Mouse (Mus musculus) spleen, embryonic (tissue): Measurements from ENCODE around the gene Ttc7b.

Experiments used
- CTCF ChIA-PET: fragments of 350-600 bp; sonication (Branson Sonifier 250); formaldehyde crosslinking; loops from one replicate; lab custom pipeline; 2022; lab: Charles Lee

Gene Ttc7b

GRCm38 (mm10) chr12:100313209-100313608 is 207.4 kb downstream of the Ttc7b start:
- CTCF ChIA-PET: interaction anchor here (0.5 to 0.6 kb wide), 2 partner anchors 12 to 73 kb away, joined by 3 to 5 read pairs; no protein-coding TSS in a partner anchor

DNA sequence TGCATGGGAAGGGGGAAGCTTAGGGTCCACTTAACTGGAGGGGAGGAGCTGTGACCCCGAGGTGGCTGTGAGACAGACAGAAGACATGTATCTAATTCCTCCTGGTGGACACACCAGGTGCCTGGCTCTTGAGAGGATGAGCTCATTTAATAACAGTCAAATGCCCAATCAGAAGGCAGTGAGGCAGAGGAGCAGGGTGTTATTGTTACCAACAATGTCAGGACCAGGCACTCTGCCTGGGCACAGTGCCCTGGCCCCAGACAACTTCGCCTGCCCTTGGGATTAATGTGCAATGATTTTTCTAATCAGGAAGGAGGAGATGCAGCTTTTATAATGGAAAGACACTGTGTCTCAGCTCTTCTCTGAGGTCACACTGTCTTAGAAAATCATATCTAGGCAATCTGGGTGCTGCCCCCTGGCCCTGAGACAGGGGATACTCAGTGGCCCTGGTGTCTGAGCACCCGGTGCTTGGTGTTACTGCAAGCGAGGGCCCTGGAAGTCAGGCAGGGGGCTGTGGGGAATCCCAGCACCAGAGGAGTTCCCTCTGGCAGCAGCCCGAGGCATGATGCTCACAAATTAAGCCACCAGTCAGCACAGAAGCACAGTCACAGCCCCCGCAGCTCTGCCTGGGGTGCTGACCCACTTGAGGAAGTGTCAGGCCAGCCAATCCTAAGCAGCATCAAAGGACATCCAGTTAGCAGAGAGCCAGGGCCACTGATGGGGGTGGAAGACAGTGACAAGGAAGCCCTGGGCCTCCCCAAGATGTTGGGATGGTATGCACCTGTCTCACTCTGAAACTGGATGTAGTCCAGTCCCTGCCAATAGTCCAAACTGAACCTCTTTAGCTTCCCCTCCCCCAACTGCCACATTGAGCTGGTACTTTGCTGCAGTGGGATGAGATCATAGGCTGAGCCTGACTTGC is 209.9 kb downstream of the Ttc7b start:
- CTCF ChIA-PET: no interaction called here

GRCm38 (mm10) chr12:100309201-100309600 is 211.4 kb downstream of the Ttc7b start:
- CTCF ChIA-PET: no interaction called here

DNA sequence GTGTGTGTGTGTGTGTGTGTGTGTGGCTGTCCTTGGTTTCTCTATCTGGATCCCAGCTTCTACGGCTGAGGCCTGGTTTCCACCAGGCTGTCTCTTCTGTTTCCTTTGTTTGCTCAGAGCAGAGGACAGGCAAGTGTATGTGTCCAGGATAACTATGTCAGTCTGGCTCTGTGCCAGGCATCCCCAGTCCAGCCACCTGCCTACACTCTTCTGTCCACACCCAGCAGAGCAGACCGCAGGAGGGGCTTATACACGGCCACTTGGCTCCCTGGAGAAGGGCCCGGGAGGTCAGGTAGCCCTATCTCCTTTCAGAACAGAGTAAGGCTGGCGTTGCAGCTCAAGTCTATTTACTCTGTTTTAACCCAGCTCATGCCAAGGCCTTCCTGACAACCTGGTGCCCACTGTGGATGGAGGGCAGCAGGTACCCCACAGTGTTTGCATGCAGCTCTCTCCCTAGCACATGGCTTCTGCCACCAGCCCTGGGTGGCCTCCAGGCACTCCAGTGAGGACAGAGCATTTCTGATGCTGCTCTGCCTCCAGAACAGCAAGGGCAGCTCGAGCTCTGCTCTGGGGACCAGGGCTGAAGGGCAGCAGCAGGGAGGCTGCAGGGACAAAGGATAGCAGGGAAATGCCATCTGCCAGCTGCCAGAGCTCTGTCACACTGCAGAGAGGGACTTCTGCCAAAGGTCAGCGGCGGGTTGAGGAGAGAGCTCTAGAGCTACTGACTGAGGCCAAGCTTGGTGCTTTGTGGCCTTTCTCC is 212.9 kb downstream of the Ttc7b start:
- CTCF ChIA-PET: no interaction called here

- CTCF ChIA-PET: no interaction called here
These were observed 214.3 kb downstream of the Ttc7b start for GRCm38 (mm10) chr12:100306336-100306735.

- CTCF ChIA-PET: no interaction called here
These were observed 215.5 kb downstream of the Ttc7b start for GRCm38 (mm10) chr12:100305051-100305673.

DNA sequence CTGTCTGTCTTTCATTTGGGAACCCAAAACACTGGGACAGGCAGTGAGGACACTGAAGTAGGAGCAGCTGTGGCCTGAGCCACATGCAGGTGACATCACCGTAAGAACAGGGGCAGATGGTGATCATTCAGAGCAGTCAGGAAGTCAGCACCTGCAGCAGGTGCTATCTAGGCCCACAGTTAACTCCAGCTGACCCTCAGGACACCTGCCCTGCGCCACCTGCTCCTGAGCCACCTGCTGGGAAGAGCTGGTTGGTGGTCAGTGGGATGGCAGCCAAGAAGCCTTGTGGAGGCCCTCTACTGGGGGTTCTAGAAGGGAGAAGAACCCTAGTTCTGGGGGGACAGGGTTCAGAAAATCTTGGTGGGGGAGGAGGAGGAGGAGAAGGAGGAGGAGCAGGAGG is 216.3 kb downstream of the Ttc7b start:
- CTCF ChIA-PET: no interaction called here

DNA sequence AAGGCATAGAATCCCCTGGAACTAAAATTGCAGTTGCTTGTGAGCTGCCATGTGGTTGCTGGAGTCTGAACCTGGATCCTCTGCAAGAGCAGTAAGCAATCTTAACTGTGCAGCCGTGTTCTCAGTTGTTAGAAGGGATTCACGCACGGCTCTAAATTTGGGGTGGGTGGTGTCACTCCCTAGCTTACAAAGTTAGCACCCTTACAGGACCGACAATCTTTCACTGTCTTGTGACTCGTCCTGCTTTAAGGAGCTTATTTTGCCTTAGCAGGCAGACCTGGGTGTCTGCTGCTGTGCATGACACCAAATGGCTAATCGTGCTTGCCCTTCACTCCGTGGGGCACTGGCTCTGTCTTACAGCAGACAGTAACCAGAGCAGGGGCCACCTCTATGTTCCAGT is 217.5 kb downstream of the Ttc7b start:
- CTCF ChIA-PET: interaction anchor here (0.6 kb wide), 1 partner anchor 58 kb away, joined by 3 read pairs; no protein-coding TSS in a partner anchor

DNA sequence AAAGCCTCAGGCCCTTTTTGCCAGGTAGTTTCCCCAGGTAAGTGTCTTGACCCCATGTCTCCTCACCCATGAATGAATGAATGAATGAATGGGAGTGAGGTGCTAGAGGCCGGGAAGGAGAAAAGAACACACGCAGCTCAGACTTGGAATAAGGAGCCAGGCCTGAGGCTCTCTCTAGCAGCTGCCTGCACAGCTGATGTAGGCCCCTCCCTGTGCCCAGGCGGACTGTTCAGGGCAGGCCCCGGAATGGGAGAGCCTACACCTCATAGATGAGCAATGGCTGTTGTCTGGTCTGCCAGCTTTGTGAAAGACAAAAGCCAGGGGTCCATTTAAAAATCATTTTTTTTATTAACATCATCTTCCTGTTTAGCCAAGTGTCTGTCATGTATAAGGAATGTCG is 220.2 kb downstream of the Ttc7b start:
- CTCF ChIA-PET: no interaction called here

DNA sequence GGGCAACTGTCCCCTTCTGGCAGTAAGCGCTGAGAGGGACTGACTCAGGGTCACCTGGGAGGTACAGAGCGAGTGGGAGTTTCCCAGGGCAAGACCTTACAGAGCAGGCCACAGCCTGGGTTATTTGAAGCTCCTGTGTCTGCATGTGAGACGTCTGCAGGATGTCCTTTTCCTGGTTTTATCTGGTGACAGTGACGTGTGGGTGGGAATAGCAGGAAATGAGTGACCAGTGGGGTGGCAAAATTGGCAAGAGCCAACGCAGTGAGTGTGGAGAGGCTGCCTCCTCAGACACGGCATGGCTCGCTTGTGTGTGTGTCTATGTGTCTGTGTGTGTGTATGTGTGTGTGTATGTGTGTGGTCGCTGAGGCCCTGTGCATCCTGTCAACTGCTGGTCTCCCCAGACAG is 221.3 kb downstream of the Ttc7b start:
- CTCF ChIA-PET: no interaction called here

- CTCF ChIA-PET: no interaction called here
These were observed 221.8 kb downstream of the Ttc7b start for GRCm38 (mm10) chr12:100298788-100299187.

DNA sequence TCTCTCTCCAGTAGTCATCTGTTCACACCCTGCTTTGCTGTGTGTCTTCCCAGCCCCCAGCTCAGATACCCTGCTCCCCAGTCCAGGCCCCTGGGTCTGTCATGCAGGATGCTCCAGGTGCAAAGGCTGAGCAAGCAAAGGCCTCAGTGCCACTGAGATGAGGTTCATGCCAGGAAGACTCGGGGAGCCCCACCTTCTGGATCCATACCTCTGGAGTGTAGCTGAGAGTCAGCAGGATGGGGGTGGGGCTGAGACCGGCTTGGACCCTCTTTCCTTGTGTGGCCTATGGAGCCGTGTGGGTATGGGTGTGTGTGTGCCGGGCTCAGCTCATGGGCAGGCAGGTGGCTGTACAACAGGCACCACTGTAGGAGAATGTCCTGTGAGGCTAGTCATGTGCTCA is 222.7 kb downstream of the Ttc7b start:
- CTCF ChIA-PET: no interaction called here

DNA sequence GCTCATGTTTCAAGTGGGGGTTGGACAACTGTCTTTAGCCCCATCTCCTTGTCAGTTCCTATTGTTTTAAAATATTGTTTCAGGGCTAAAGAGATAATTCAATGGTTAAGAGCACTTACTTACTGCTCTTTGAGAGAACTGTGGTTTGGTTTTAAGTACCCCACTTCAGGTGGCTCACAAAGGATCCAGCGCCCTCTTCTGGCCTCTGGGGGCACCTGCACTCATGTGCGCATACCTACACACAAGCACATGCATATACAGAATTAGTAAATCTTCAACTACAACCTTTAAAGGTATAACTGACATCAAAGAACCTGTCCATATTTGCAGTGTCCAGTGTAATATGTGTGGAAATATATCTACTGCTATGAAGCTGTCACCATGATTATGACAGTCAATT is 226.2 kb downstream of the Ttc7b start:
- CTCF ChIA-PET: no interaction called here

GRCm38 (mm10) chr12:100293956-100294355 is 226.7 kb downstream of the Ttc7b start:
- CTCF ChIA-PET: no interaction called here

DNA sequence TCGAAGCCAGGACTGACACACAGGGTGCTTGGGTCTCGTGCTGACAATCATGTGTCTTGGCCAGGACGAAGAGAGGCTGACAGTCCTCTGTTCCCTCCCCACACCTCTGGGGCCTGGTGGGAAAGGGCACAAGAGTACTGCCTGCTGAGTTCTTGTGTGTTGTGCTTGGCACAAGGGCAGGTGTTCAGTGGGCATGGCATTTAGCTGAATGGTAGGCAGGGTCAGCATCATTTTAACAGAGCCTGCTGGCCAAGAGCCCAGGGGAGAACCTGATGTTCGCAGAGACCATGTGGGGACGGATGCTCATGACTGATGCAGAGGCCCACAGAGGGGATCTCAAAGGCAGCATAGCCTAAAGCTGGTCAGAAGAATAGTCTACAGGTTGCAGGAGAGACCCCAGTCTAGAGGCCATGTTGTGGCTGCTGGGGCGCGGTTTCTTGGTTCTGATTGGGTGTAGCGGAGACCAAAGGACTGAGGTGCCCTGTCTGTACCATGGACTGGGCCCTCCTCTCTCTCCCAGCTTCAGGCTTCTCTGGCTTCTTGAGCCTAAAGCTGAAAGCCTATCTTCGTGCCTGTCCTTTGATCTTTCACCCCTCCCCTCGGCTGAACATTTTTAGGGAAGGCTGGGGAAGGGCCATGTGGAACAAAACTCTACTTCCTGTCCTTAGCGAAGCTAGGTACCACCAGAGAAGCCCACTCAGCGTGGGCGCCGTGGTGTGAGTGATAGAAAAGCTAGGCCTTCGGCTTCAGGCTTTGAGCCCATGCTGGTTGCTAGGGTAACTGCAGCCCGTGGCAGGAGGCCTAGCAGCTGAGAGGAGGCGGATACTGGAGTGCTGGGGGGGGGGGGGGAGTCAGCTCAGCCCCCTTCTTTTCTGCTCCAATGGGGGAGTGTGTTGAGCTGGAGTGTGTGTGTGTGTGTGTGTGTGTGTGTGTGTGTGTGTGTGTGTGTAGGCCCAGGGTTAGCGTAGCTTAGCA is 229.6 kb downstream of the Ttc7b start:
- CTCF ChIA-PET: interaction anchor here (0.5 kb wide), 1 partner anchor 490 kb away, joined by 3 read pairs; no protein-coding TSS in a partner anchor

GRCm38 (mm10) chr12:100290178-100290531 is 230.5 kb downstream of the Ttc7b start:
- CTCF ChIA-PET: no interaction called here

- CTCF ChIA-PET: interaction anchor here (0.6 kb wide), 1 partner anchor 22 kb away, joined by 3 read pairs; no protein-coding TSS in a partner anchor
These were observed 231.1 kb downstream of the Ttc7b start for GRCm38 (mm10) chr12:100289267-100290177.

DNA sequence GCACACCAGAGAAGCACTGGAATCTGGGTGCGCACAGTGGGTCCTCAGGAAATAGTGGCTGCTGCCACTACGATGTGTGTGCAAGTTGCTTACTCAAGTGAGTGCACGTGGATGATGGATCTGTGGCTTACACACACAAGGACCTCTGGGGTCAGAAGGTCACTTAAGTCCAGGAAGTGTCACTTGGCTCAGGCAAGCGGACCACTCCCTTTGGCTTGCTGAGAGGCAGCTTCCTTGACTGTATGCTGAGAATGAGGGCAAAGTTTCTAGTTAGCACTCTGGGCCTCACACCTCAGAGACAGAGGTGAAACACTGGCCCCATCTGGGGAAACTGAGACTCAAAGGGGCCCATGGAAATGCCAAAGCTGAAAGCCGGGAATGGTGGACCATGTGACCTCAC is 232.6 kb downstream of the Ttc7b start:
- CTCF ChIA-PET: no interaction called here

- CTCF ChIA-PET: no interaction called here
These were observed 233.1 kb downstream of the Ttc7b start for GRCm38 (mm10) chr12:100287565-100287964.

DNA sequence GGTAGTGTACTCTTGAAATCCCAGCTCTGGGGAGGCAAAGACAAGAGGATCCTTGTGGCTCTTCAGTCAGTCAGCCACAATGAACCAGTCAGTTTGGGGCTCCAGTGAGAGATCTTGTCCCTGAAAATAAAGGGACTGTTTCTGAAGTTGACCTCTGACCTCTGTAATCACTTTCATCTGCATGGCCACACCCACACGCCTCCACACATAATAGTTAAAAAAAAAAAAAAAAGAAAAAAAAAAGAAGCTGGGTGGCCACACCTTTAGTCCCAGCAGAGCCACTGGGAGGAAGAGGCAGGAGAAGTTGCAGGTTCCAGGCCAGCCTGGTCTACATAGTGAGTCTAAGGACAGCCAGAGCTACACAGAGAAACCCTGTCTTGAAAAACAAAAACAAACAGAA is 237.3 kb downstream of the Ttc7b start:
- CTCF ChIA-PET: interaction anchor here (0.7 to 1.7 kb wide), 2 partner anchors 74 to 80 kb away, joined by 3 to 7 read pairs; no protein-coding TSS in a partner anchor
